Mouse (Mus musculus) left cerebral cortex, adult 18-20 months (tissue): ENCODE measurements around the gene Wdr48. TPM values are rescaled to one million over a fixed set of nuclear protein-coding genes. Genes with fewer than 3 reads are reported as not detected.

ENCODE experiments used
- DNase-seq, 2 experiments: peaks; one replicate each; pipeline ENCODE4 v3.0.0; 2021 to 2022; ENCODE audit warnings: low spot score in 2 of 2, mixed read lengths in 1 of 2
- total RNA-seq, 2 experiments: library from RNA; stranded (reverse); gene quantifications; 2 replicates each; pipeline ENCODE4 v1.2.3; 2021

Wdr48 gene
- total RNA-seq, 2 experiments from 2014 or later, result 76.0 to 76.9 TPM

DNA sequence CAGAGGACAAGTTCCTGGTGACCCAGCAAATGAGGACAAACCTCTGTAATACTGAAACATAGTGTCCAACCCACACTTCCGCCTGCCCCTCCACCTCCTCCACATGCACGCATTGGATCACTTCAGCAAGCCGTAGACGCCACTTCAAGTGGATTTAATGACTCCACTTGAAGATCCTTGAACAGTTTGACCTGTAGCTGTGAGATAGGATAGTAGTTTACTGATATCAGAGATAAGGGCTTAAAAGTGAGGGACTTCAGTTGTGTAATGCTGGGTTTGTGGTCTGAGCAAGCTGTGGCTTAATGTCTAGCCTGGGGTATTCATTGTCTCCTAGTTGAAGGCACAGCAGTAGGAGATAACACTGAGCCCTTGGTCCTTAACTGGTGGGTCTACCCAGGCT, 28.8 kb downstream of the Wdr48 start:
- no peak for DNase-seq

- DNase-seq, result no peak
These were observed 30.5 kb downstream of the Wdr48 start for GRCm38 (mm10) chr9:119925120-119925657.

- no peak for DNase-seq
These were observed 31.1 kb downstream of the Wdr48 start for GRCm38 (mm10) chr9:119925729-119926128.

DNA sequence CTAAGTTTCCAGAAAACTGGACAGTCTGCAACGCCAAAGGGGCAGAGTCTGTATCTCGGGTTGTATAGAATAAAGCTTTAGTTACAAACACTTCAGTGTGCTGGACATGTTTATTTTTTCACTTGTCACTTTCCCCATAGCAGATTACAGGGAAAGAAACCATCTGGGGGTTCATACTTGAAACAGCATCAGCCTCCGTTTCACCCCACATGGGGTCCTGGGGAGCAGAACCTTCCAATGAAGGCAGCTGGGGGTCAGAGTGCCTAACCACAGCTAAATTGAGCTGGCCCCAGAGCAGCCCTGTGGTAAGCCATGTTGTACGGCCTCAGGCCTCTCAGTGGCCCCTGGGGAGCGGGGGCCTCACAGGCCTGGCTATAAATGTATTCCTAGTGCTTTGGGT, 31.8 kb downstream of the Wdr48 start:
- no peak for DNase-seq

DNA sequence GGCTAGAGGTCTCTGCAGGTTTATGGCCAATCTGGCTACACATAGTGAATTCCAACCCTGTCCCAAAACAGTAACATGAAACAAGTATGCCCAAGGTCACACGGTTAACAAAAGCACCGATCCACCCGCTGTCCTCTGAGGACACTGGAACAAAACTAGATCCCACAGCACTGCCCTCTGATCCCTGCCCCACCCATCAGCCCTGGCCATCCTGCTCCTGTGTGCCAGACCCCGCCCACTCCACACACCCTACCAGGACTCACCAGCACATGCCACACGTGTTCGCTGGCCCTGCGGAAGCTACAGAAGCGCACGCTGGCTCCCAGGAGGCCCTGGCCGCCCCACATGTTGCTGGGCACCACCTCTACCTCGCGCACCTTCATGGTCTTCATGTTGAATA, 37.7 kb downstream of the Wdr48 start:
- DNase-seq, result no peak

DNA sequence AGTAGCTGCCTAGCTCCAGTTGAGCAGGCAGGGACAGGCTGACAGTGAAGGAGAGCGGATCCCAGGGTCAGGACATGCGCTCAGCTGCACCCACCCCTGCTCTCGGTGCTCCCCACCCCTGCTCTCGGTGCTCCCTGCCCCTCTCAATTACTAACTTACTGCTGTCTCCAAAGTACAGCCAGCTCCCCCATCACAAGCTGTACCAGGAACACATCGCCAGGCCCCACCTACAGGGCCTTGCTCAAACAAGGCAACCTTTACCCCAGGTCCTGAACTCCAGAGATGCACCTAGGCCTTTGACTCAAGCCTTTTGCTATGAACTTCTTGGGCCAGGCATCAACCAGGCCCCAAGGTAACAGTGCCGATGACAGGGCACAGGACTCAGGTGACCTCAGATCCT, 39.0 kb downstream of the Wdr48 start:
- DNase-seq, result no peak

DNA sequence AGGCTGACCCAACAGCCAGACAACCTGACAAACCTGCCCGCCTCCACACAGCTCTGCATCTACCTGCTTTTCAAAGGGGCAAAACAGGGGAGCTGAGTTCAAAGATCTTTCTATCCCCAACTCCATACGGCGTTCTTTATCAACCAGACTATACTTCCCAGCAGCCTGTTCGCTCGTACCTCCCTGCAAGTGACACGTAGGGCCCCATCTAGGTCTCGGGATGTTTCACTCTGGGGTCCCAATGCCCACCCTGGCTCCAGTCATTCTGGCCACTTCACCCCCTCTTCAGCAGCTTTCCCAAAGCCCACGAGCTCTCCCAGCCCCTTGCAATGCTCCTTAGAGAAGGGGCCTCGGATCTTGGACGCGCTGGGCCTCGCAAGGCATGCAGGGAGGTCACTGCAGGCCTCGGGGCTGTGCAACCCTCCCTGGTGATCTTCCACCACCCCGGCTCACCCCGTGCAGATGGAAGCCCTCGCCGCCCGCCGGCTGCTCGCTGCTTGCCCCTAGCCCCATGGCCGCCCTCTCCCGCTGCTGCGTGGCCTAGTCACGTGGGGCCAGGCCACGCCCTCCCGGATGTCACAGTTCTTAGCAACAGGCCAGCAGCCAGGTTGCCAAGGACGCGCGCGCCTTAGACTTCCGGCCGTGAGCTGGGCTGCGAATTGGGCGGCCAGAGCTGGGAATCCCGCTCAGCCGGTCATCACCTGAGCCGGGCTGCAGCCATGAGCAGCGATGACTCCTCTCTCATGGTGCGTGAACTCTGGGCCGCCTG, 42.5 kb downstream of the Wdr48 start, which contains the start of the genes Gorasp1 and Ttc21a:
Gene Gorasp1 (minus strand): TSS at position 561 of the 769 bp plus-strand sequence.
Gene Ttc21a (plus strand): TSS at position 602 of the 769 bp plus-strand sequence.
- peak; percentile 93 to 94 for DNase-seq

GRCm38 (mm10) chr9:119938496-119938895, 43.8 kb downstream of the Wdr48 start:
- DNase-seq, result no peak

DNA sequence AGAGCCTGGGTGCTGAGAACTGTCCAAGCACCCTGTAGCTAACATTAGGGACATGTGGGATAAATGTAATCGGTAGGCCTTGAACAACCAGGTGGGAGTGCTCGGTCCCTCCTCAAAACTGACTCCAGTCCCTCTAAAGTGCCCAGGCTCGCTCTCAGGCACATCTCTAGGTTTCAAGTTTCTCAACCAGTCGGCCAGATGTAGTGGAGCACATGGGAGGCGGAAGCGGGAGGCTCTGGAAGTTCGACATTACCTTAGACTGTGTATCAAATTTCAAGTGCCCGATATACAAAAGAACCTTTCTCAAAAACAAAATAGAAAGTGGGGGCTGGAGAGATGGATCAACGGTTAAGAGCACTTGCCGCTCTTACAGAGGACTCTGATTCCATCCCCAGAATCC, 45.0 kb downstream of the Wdr48 start:
- no peak for DNase-seq

GRCm38 (mm10) chr9:119941407-119941806, 46.7 kb downstream of the Wdr48 start:
- no peak for DNase-seq

DNA sequence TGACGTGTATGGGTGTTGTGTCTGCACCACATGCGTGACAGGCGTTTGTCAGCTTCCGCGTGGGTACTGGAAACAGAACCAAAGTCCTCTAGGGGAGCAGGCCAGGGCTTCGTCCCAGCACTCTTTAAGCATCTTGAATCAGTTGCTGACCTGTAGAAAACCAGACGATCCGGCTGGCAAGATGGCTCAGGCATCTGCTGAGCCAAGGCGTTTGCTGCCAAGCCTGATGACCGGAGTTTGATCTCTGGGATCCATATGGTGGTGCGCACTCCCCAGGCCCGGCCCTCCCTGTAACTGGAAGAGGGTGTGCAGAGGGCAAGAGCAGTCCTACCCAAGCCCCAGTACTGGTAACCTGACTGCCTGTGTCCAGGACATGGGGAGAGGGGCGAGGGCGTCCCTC, 47.2 kb downstream of the Wdr48 start:
- DNase-seq, result no peak

- no peak for DNase-seq
These were observed 48.6 kb downstream of the Wdr48 start for GRCm38 (mm10) chr9:119943326-119943725.

DNA sequence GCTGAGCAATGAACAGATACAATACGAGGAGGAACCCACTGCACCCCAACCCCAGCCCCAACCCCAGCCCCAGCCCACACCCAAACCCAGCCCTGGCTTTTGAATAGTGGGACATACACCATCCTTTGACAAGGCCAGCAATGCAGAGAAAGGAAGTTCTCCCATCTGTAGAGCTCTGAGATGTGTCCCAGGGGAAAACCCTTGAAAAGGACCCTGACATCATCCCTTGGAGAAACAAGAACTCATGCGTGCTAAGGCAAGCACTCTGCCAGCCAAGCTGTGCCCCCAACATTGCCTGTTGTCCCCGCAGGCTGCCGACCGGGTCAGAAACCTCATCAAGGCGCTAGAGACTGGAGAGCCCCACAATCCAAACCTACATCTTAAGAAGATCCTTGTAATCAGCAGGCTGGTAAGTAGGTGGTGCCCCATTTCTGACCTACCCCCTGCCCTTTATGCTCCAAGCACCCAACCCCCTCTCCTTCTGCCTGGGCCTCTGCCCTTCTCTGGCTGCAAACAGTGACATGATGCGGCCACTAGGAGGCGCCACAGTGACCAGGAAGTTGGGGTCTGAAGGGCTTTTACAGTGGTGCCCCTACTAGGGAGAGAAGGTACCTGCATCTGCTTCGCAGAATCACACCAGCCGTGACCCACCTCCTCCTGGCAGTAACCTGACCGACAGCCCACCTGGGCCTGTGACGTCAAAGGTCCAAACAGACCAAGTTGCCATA, 50.7 kb downstream of the Wdr48 start:
- no peak for DNase-seq

DNA sequence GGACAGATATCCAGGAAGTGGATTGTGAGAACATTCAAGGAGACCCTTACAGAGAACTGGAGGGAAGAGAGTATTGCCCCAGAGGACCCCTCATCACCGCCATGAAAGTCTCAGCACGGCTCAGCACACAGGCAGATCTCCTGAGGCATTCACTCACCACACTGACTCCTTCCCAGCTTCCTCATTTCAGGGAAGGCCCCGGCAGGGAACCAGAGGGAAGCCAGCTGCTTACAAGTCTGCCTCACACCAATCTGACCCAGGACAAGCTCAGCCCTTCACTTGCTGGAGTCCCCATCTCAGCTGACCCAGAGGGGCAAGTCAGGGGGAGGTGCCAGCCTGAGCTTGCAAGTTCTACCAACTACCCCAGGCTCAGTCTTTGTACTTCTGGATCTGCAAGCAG, 54.1 kb downstream of the Wdr48 start:
- DNase-seq, result no peak

- no peak for DNase-seq
These were observed 55.8 kb downstream of the Wdr48 start for GRCm38 (mm10) chr9:119950434-119950833.

DNA sequence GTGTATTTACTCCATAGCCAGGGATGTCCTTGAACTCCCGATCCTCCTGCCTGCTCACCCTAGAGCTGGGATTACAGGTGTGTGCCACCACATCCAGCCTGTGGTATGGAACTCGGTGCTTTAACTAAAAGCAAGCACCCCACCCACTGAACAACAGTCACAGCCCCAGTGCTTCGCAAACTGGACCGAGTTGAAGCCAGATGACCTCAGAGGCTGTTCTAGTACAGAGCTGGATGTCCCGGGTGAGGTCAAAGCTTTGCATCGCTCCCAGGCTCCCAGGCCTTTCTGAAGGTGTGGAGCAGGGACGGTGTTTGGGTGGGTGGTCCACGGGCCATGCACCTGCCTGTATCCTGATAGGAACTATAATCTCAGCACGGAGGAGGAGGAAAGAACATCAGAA, 56.7 kb downstream of the Wdr48 start:
- DNase-seq, result no peak

- DNase-seq, result no peak
These were observed 64.2 kb downstream of the Wdr48 start for GRCm38 (mm10) chr9:119958835-119959234.

- DNase-seq, result no peak
These were observed 67.5 kb downstream of the Wdr48 start for GRCm38 (mm10) chr9:119962216-119962615.

DNA sequence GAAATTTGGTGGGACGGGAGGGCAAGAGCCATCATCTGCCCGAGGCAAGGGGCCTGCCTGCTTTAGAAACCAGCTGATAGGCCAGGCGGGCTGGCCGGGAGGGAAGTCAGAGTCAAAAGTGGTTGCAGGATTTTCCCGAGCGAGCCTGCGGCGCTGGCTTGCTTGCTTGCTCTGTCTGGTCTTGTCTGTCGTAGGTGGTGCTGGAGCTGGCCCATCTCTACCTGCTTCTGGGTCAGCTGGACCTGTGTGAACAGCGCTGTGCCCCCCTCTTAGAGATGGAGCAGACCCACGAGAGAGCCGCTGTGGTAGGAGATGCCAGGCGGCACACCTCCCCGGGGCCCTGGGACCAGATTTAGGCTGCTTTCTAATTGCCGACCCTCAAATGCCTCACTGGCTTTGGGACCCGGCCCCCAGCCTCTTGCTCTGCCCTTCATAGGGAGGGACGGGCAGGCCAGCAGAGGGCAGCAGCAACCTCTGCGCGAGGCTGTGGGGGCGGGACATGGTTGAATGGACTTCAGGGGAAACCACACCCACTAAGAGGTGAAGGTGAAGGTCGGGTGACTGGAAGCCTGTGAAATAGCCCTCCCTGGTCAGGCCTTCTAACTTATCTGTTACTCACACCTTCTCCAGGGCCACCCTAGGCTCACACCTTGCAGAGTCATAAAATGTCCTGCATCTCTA, 68.4 kb downstream of the Wdr48 start:
- DNase-seq, result no peak

DNA sequence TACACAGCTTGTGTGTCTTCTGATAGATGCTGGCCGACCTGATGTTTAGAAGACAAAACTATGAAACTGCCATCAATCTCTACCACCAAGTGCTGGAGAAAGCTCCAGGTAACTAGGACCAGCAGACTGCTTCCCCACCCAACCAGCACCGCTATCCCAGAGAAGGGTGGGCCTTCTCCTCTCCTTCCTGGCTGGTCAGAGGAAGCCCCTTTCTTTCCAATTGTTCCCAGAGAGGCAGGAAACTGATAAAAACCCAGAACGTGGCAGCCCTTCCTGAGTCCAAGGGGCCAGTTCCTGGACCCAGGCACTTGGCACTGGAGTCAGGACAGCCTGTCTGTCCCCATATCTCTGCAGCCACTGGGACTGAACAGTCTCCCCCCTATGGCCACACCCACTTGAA, 69.5 kb downstream of the Wdr48 start:
- DNase-seq, result no peak

DNA sequence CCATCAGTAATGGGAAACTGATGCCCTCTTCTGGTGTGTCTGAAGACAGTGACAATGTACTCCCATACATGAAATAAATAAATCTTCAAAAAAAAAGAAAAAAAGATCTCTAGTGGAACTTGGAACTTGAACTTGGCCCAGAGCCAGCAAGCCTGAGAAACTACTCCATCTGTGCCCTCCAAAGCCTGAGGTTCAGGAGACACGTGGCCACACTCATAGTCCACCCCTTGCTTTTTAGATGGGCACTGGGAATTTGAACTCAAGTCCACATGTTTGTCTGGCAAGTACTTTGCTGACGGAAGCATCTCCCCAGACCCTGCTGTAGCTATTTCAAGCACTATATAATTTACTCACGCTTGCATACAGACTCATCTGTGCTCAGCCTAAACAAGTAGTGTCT, 70.5 kb downstream of the Wdr48 start:
- DNase-seq, result no peak
